Mouse (Mus musculus) spleen, adult 18-20 months (tissue): ENCODE measurements around the gene Mrpl42.

ENCODE experiments used
- DNase-seq, 2 experiments: peaks; one replicate each; pipeline ENCODE4 v3.0.0; 2022; ENCODE audit warnings: mixed read lengths in 2 of 2

Mrpl42 gene

GRCm38 (mm10) chr10:95514656-95515292 lies 13.0 kb upstream of the Mrpl42 start, which contains the start of gene Ube2n:
Ube2n (plus strand) TSS chr10:95515145.
- peak; percentile 94 to 98 for DNase-seq

- no peak for DNase-seq
Measured at GRCm38 (mm10) chr10:95513768-95514556, 12.2 kb upstream of the Mrpl42 start.

GRCm38 (mm10) chr10:95512635-95513034 lies 10.9 kb upstream of the Mrpl42 start:
- no peak for DNase-seq

GRCm38 (mm10) chr10:95509263-95509662 lies 7.5 kb upstream of the Mrpl42 start:
- no peak for DNase-seq

GRCm38 (mm10) chr10:95508793-95509192 lies 7.1 kb upstream of the Mrpl42 start:
- DNase-seq: no peak

- no peak for DNase-seq
Measured at GRCm38 (mm10) chr10:95508126-95508525, 6.4 kb upstream of the Mrpl42 start.

GRCm38 (mm10) chr10:95504341-95504740 lies 2.6 kb upstream of the Mrpl42 start:
- DNase-seq: no peak

GRCm38 (mm10) chr10:95503443-95504235 lies 1.9 kb upstream of the Mrpl42 start:
- no peak for DNase-seq

- no peak for DNase-seq
Measured at GRCm38 (mm10) chr10:95501033-95501432, 707 bp downstream of the Mrpl42 start.

- no peak for DNase-seq
Measured at GRCm38 (mm10) chr10:95494268-95494667, 7.5 kb downstream of the Mrpl42 start.

- peak in 1 of 2 experiments; percentile 30 for DNase-seq
Measured at GRCm38 (mm10) chr10:95489653-95490052, 12.1 kb downstream of the Mrpl42 start.

- DNase-seq: no peak
Measured at GRCm38 (mm10) chr10:95477516-95477915, 24.2 kb downstream of the Mrpl42 start.

- peak; percentile 55 to 75 for DNase-seq
Measured at GRCm38 (mm10) chr10:95475923-95476322, 25.8 kb downstream of the Mrpl42 start.

GRCm38 (mm10) chr10:95471889-95472547 lies 29.7 kb downstream of the Mrpl42 start:
- no peak for DNase-seq

GRCm38 (mm10) chr10:95471186-95471585 lies 30.6 kb downstream of the Mrpl42 start:
- no peak for DNase-seq

- no peak for DNase-seq
Measured at GRCm38 (mm10) chr10:95468894-95469293, 32.8 kb downstream of the Mrpl42 start.

- no peak for DNase-seq
Measured at GRCm38 (mm10) chr10:95465485-95465896, 36.2 kb downstream of the Mrpl42 start.

GRCm38 (mm10) chr10:95464527-95464926 lies 37.2 kb downstream of the Mrpl42 start:
- DNase-seq: no peak

GRCm38 (mm10) chr10:95462231-95462630 lies 39.5 kb downstream of the Mrpl42 start:
- DNase-seq: no peak

GRCm38 (mm10) chr10:95461053-95461553 lies 40.6 kb downstream of the Mrpl42 start:
- no peak for DNase-seq

GRCm38 (mm10) chr10:95458050-95458806 lies 43.5 kb downstream of the Mrpl42 start:
- no peak for DNase-seq
